Mouse (Mus musculus) kidney, embryonic 16.5 days (tissue): ENCODE results near the gene Dennd2c. TPM values are rescaled to one million over a fixed set of nuclear protein-coding genes. Genes with fewer than 3 reads are reported as not detected.
A peak's percentile ranks its signal among the peaks of the same experiment; 100 is the strongest.

Experiments used
- ATAC-seq: fragments of 200-750 bp; cut with Nextera tagmentation; 2 replicates; pipeline ENCODE4 v1.8.0; 2017; ENCODE audit warnings: moderate TSS enrichment; ENCODE audit not compliant: low FRiP score, low TSS enrichment
- H3K27ac ChIP-seq: fragments of 300-500 bp; sonication (generic); 2 replicates; pipeline ENCODE4 v1.5.1; 2014; ENCODE audit warnings: low read length
- H3K27me3 ChIP-seq: fragments of 300-500 bp; sonication (generic); 2 replicates; pipeline ENCODE4 v1.6.1; 2014; ENCODE audit warnings: low read length, control low read depth, mixed read lengths; ENCODE audit not compliant: insufficient read depth
- H3K36me3 ChIP-seq: fragments of 300-500 bp; sonication (generic); 2 replicates; pipeline ENCODE4 v1.6.1; 2014; ENCODE audit warnings: low read length, control low read depth, mixed read lengths; ENCODE audit not compliant: insufficient read depth
- H3K4me1 ChIP-seq: fragments of 300-500 bp; sonication (generic); 2 replicates; pipeline ENCODE4 v1.6.1; 2014; ENCODE audit warnings: low read length, control low read depth, mixed read lengths; ENCODE audit not compliant: insufficient read depth
- H3K4me2 ChIP-seq: fragments of 300-500 bp; sonication (generic); replicated peaks from 2 replicates; pipeline ENCODE4 v1.6.1; 2014; ENCODE audit warnings: low read depth, low read length
- H3K4me3 ChIP-seq: fragments of 300-500 bp; sonication (generic); 2 replicates; pipeline ENCODE4 v1.5.1; 2014; ENCODE audit warnings: mild to moderate bottlenecking, low read length
- H3K9ac ChIP-seq: fragments of 300-500 bp; sonication (generic); replicated peaks from 2 replicates; pipeline ENCODE4 v1.6.1; 2014; ENCODE audit warnings: low read length
- H3K9me3 ChIP-seq: fragments of 300-500 bp; sonication (generic); 2 replicates; pipeline ENCODE4 v1.6.1; 2016; ENCODE audit warnings: low read length, control low read depth
- WGBS: fragments of 180-500 bp; shearing (Covaris S2); extraction: QIAGEN DNeasy Blood & Tissue Kit; methylation state at CpG from one replicate; pipeline ENCODE4 v1.1.7; 2014; 5-methylcytosine and 5-hydroxymethylcytosine counted together
- polyA plus RNA-seq: library from polyadenylated mRNA; unstranded; fragments of >200 nt; fragmentation: Nextera tagmentation; extraction: Ambion mirVana; gene quantifications from 2 replicates; pipeline ENCODE4 v1.2.1, GENCODE M21; 2015

Dennd2c gene
- polyA plus RNA-seq, 1 experiment from 2014 or later, result 4.0 TPM

GRCm38 (mm10) chr3:103101909-103102308 is 495 bp upstream of the Dennd2c start:
- no peaks in the 10 kb centered on the region for H3K9me3 ChIP-seq
- peaks cover 2% of the 10 kb centered on the region; the same call in 1 of the 2 replicates for H3K27me3 ChIP-seq
- peak overlapping the region; percentile 74 for H3K4me3 ChIP-seq
- peak overlapping the region; percentile 96 for H3K4me2 ChIP-seq
- H3K27ac ChIP-seq, result no peak overlapping the region
- H3K9ac ChIP-seq, result peak overlapping the region; percentile 79
- H3K4me1 ChIP-seq, result peaks cover 8% of the 10 kb centered on the region
- H3K36me3 ChIP-seq, result no peaks in the 10 kb centered on the region
- under 1% methylated on average over 14 of the region's 14 CpGs for WGBS
- ATAC-seq, result peak; percentile 44; the same call in 1 of the 2 replicates

- no peaks in the 10 kb centered on the region for H3K9me3 ChIP-seq
- no peak overlapping the region for H3K4me3 ChIP-seq
- H3K9ac ChIP-seq, result no peak overlapping the region
- H3K4me2 ChIP-seq, result no peak overlapping the region
- no peaks in the 10 kb centered on the region for H3K36me3 ChIP-seq
- H3K27ac ChIP-seq, result no peak overlapping the region
- no peak for ATAC-seq
- no peaks in the 10 kb centered on the region for H3K4me1 ChIP-seq
- H3K27me3 ChIP-seq, result no peaks in the 10 kb centered on the region
- WGBS, result 85% methylated on average over 7 of the region's 7 CpGs
These were observed 5.3 kb downstream of the Dennd2c start for GRCm38 (mm10) chr3:103107565-103108240.

DNA sequence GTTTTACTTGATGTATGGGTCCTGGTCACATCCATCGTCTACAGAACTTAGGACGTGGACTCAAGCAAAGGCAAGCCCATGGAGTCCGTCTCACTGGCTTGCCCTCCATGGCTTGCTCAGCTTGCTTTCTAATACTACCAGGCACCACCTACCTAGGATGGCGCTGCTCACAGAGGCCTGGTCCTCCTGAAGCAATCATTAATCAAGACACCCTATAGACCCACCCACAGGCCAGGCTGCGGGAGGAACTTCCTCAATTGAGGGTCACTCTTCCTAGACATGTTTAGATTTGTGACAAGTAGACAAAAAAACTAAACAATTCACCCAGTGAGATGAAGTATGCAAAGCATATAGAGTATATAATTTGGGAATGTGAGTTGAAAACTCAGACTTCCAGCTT is 9.8 kb downstream of the Dennd2c start:
- H3K9me3 ChIP-seq, result no peaks in the 10 kb centered on the region
- no peak overlapping the region for H3K9ac ChIP-seq
- no peaks in the 10 kb centered on the region for H3K36me3 ChIP-seq
- no peak overlapping the region for H3K27ac ChIP-seq
- no peak overlapping the region for H3K4me2 ChIP-seq
- 71% methylated on average over 5 of the region's 5 CpGs for WGBS
- no peaks in the 10 kb centered on the region for H3K4me1 ChIP-seq
- no peak for ATAC-seq
- no peak overlapping the region for H3K4me3 ChIP-seq
- no peaks in the 10 kb centered on the region for H3K27me3 ChIP-seq

DNA sequence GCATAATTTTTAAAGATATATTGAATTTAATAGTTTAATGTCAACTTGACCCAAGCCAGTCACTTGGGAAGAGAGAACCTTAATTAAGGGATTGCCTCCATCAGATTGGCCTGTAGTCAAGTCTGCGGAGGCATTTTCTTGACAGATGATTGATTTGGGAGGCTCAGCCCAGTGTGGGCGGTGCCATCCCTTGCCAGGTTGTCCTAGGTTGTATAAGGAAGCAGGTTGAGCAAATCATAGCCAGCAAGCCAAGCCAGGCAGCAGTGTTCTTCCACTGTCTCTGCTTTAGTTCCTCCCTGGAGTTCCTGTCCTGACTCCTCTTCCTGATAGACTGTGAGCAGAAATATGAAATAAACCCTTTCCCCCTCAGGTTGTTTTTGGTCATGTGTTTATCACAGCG is 21.2 kb downstream of the Dennd2c start:
- Histone ChIP-seq H3K4me2 (no peak overlapping the region), H3K9me3 (no peaks in the 10 kb centered on the region), H3K27ac (no peak overlapping the region), H3K36me3 (no peaks in the 10 kb centered on the region), H3K9ac (no peak overlapping the region), H3K4me3 (no peak overlapping the region), H3K4me1 (peaks cover 4% of the 10 kb centered on the region; the same call in 1 of the 2 replicates), H3K27me3 (no peaks in the 10 kb centered on the region)
- WGBS, result 81% methylated on average over 3 of the region's 3 CpGs
- no peak for ATAC-seq

DNA sequence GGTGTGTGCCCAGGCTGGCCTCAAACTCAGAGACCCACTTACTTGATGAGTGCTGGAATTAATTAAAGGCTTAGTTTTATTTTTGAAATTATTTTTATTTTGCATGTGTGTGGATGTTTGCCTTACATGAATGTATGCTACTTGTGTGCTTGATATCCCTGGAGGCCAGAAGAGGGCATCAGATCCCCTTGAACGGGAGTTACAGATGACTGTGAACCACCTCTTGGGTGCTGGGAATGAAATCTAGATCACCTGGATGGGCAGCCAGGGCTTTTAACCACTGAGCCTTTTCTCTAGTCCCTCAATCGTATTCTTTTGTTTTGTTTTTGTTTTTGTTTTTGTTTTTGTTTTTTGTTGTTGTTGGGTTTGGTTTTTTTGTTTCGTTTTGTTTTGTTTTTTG is 23.7 kb downstream of the Dennd2c start:
- H3K36me3 ChIP-seq, result no peaks in the 10 kb centered on the region
- no peaks in the 10 kb centered on the region for H3K9me3 ChIP-seq
- no peak for ATAC-seq
- peaks cover 17% of the 10 kb centered on the region; the same call in 1 of the 2 replicates for H3K4me1 ChIP-seq
- H3K27me3 ChIP-seq, result no peaks in the 10 kb centered on the region
- no peak overlapping the region for H3K4me3 ChIP-seq
- H3K27ac ChIP-seq, result no peak overlapping the region
- H3K4me2 ChIP-seq, result no peak overlapping the region
- no peak overlapping the region for H3K9ac ChIP-seq
- 94% methylated on average over 3 of the region's 3 CpGs for WGBS

DNA sequence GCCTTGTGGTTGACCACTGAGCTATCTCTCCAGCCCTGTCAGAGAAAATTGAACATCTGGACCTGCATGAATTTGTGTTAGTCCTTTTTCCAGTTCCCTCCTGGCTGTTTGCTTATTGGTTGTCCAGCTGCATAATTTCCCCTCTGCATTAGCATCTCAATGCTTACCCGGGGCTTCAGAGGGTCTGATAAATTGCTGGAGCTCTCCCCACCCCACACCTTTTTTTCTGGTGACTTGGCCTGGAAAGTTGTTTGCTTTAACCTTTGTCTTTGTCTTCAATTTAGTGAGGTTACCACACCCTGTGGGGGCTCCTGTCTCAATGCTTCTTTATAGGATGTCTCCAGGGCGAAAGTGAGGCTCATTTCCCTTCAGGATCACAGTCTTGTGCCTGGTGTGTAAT is 24.8 kb downstream of the Dennd2c start:
- Histone ChIP-seq H3K4me1 (peaks cover 22% of the 10 kb centered on the region; the same call in 1 of the 2 replicates), H3K27ac (no peak overlapping the region), H3K4me2 (no peak overlapping the region), H3K9me3 (no peaks in the 10 kb centered on the region), H3K9ac (no peak overlapping the region), H3K36me3 (no peaks in the 10 kb centered on the region), H3K4me3 (no peak overlapping the region), H3K27me3 (no peaks in the 10 kb centered on the region)
- WGBS, result 37% methylated on average over 2 of the region's 2 CpGs
- ATAC-seq, result no peak

DNA sequence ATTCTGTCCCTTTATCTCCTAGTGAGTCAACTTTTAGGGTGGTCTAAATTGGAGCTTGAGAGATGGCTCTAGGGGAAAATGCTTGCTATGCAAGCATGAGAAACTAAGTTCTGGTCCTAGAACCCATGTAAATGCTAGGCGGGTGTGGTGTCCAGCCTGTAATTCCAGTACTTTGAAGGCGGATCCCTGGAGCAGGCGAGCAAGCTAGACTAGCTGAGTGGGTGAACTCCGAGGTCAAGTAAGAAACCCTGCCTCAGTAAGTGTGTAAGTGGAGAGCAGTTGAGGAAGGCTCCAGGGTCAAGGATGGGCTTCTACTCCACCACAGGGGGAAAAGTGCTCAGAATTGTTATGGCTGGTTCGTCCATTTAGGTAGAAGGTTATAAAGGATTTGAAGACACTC is 25.3 kb downstream of the Dennd2c start:
- Histone ChIP-seq H3K9ac (no peak overlapping the region), H3K4me3 (no peak overlapping the region), H3K36me3 (no peaks in the 10 kb centered on the region), H3K27me3 (no peaks in the 10 kb centered on the region), H3K9me3 (no peaks in the 10 kb centered on the region), H3K4me2 (no peak overlapping the region), H3K4me1 (peaks cover 22% of the 10 kb centered on the region; the same call in 1 of the 2 replicates), H3K27ac (no peak overlapping the region)
- WGBS, result 56% methylated on average over 5 of the region's 5 CpGs
- ATAC-seq, result no peak

GRCm38 (mm10) chr3:103128251-103128650 is 25.8 kb downstream of the Dennd2c start:
- ATAC-seq, result no peak
- no peaks in the 10 kb centered on the region for H3K27me3 ChIP-seq
- no peak overlapping the region for H3K4me2 ChIP-seq
- no peak overlapping the region for H3K9ac ChIP-seq
- H3K4me1 ChIP-seq, result peaks cover 22% of the 10 kb centered on the region; the same call in 1 of the 2 replicates
- no peak overlapping the region for H3K27ac ChIP-seq
- H3K4me3 ChIP-seq, result no peak overlapping the region
- WGBS, result 24% methylated on average over 4 of the region's 4 CpGs
- H3K36me3 ChIP-seq, result no peaks in the 10 kb centered on the region
- no peaks in the 10 kb centered on the region for H3K9me3 ChIP-seq

DNA sequence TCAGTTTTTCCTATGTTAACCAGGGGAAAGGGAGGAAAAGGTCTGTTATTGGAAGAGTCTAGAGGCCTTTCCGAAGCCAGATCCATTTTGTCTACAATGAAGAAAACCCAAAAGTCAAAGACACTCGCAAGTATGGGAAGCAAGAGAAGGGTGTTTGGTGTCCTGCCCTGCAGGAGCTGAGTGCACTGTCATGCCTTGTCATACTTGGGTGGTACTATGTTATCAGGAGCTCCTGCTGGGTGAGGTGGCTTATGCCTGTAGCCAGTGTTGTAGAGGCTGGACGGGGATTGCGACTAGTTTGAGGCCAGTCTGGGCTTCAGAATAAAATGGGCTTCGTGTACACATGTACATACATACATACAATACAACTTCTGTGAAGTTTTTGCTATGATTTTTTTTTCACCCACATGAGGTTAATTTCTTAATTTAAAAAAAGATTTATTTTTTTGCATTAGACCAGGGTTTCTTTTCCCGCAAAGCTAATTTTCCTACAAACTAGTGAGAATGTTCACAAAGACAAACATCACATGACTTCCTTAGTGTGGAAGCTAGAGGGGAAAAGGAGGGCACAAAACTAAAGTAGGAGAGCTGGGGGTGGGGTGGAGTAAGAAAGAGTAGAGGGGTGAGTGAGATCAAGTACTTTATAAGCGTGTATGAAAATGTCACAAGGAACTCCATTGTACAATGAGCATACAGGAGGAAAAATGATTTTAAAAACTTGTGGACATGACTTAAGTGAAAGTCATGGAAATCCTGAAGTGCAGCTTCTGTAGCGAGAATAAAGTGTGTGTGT is 27.2 kb downstream of the Dennd2c start:
- Histone ChIP-seq H3K4me1 (peaks cover 22% of the 10 kb centered on the region; the same call in 1 of the 2 replicates), H3K36me3 (no peaks in the 10 kb centered on the region), H3K9me3 (no peaks in the 10 kb centered on the region), H3K4me3 (no peak overlapping the region), H3K4me2 (no peak overlapping the region), H3K9ac (no peak overlapping the region), H3K27ac (peak overlapping the region; percentile 47; the same call in 1 of the 2 replicates), H3K27me3 (no peaks in the 10 kb centered on the region)
- 71% methylated on average over 8 of the region's 8 CpGs for WGBS
- peak; percentile 68 for ATAC-seq
